In the genomic region with DNA sequence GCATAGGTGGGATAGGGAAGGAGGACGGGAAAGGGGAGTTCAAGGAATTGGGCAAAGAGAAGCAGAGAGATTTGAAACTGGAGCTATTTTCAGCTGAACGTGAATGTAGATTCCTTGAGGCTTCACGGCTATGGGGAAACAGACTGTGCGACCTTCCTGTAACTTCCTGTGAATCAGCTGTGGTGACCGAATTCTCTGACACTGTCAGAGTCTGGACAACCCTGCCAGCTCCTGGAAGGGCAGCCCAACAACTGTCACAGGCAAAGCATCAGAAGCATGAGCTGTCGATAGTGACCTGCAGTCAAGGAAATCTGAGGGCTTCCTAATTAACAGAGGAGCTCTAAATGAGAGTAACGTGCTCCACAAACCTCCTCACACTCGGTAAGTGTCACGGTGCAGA, we compare ENCODE assay signal across 15 mouse cellular contexts.
DNase-seq lines count a peak whose midpoint lies in the region; ATAC-seq lines count a peak whose summit lies in the region.
"Had no signal": no experiment of that assay in that cellular context is flagged by ENCODE, and none has a peak within 500 bp of the region (broad histone marks: within the 10 kb centered on the region; RNA-seq: fewer than 3 reads in every experiment).

No protein-coding gene starts in this region.

- DNase-seq in heart, adult 11 months: no peak
- peak; percentile 76 for DNase-seq in adrenal gland, adult 2 months
- DNase-seq in forebrain, embryonic 11.5 days (ENCODE audit: low spot score): peak; percentile 45
- DNase-seq in liver, embryonic 13.5 days: no peak
- DNase-seq in gastrocnemius, adult 8-10 months (ENCODE audit: low spot score in 2 of 2): no peak
- DNase-seq in layer of hippocampus, postnatal 36 days: no peak
- DNase-seq in right cerebral cortex, postnatal 14 days: no peak
- DNase-seq: cerebellum, adult 18-20 months; kidney, adult 18-20 months; lung, postnatal 14 days had no signal

- H3K27me3 ChIP-seq in heart, embryonic 12.5 days (replicated peaks): no peaks in the 10 kb centered on the region
- H3K27me3 ChIP-seq in forebrain, embryonic 11.5 days (ENCODE audit: control insufficient read depth, insufficient read depth, low read length): no peaks in the 10 kb centered on the region
- no peaks in the 10 kb centered on the region for H3K27me3 ChIP-seq in liver, embryonic 13.5 days
- H3K27me3 ChIP-seq: embryonic facial prominence, embryonic 15.5 days; limb, embryonic 12.5 days; midbrain, embryonic 13.5 days; neural tube, embryonic 13.5 days had no signal

- 0 out of 2 replicates have a peak, but pooled peaks cover 3% of the 10 kb centered on the region for H3K36me3 ChIP-seq in heart, embryonic 12.5 days
- H3K36me3 ChIP-seq in forebrain, embryonic 11.5 days (ENCODE audit: control insufficient read depth, insufficient read depth, low read length): peaks cover 3% of the 10 kb centered on the region; the same call in 1 of the 2 replicates
- peaks cover 75% of the 10 kb centered on the region for H3K36me3 ChIP-seq in liver, embryonic 13.5 days
- H3K36me3 ChIP-seq: neural tube, embryonic 13.5 days had no signal

- H3K4me1 ChIP-seq in heart, embryonic 12.5 days (replicated peaks): peaks cover 40% of the 10 kb centered on the region
- no peaks in the 10 kb centered on the region for H3K4me1 ChIP-seq in forebrain, embryonic 11.5 days (replicated peaks; ENCODE audit: control insufficient read depth, insufficient read depth, low read length)
- peaks cover 90% of the 10 kb centered on the region for H3K4me1 ChIP-seq in liver, embryonic 13.5 days (replicated peaks)

- no peak overlapping the region for H3K4me2 ChIP-seq in heart, embryonic 12.5 days
- no peak overlapping the region for H3K4me2 ChIP-seq in forebrain, embryonic 11.5 days (ENCODE audit: low read depth, low read length, severe bottlenecking)
- no peak overlapping the region for H3K4me2 ChIP-seq in liver, embryonic 13.5 days
- H3K4me2 ChIP-seq: embryonic facial prominence, embryonic 15.5 days; limb, embryonic 12.5 days; midbrain, embryonic 13.5 days; neural tube, embryonic 13.5 days had no signal

- H3K27ac ChIP-seq in heart, embryonic 12.5 days (ENCODE audit: poor library complexity, severe bottlenecking): peak overlapping the region; percentile 39; the same call in 1 of the 2 replicates
- H3K27ac ChIP-seq in forebrain, embryonic 11.5 days (ENCODE audit: low read depth, low read length): no peak overlapping the region
- H3K27ac ChIP-seq in liver, embryonic 13.5 days: peak overlapping the region; percentile 66
- H3K27ac ChIP-seq: embryonic facial prominence, embryonic 15.5 days; neural tube, embryonic 13.5 days had no signal

- no peaks in the 10 kb centered on the region for H3K9me3 ChIP-seq in heart, embryonic 12.5 days (replicated peaks)
- H3K9me3 ChIP-seq in forebrain, embryonic 11.5 days (ENCODE audit: control insufficient read depth, low read length): no peaks in the 10 kb centered on the region
- H3K9me3 ChIP-seq in liver, embryonic 13.5 days (replicated peaks): peaks cover 6% of the 10 kb centered on the region; the same call in 1 of the 2 replicates
- H3K9me3 ChIP-seq: embryonic facial prominence, embryonic 15.5 days; limb, embryonic 12.5 days; midbrain, embryonic 13.5 days; neural tube, embryonic 13.5 days had no signal

- H3K4me3 ChIP-seq in heart, embryonic 12.5 days: no peak overlapping the region
- H3K4me3 ChIP-seq in forebrain, embryonic 11.5 days (ENCODE audit: low read depth, low read length): no peak overlapping the region
- H3K4me3 ChIP-seq in liver, embryonic 13.5 days (replicated peaks): no peak overlapping the region
- H3K4me3 ChIP-seq: embryonic facial prominence, embryonic 15.5 days; limb, embryonic 12.5 days; midbrain, embryonic 13.5 days; neural tube, embryonic 13.5 days had no signal

- ATAC-seq in heart, embryonic 12.5 days (ENCODE audit: insufficient number of reproducible peaks, low FRiP score): no peak
- ATAC-seq in forebrain, embryonic 11.5 days (replicated peaks; ENCODE audit: low FRiP score): no peak
- no peak for ATAC-seq in liver, embryonic 13.5 days (ENCODE audit: low read depth)
- ATAC-seq: midbrain, embryonic 13.5 days had no signal

- WGBS in heart, embryonic 12.5 days: 33% methylated on average over 9 of the region's 9 CpGs
- 57% methylated on average over 9 of the region's 9 CpGs for WGBS in forebrain, embryonic 11.5 days
- WGBS in liver, embryonic 13.5 days (ENCODE audit: insufficient replicate concordance): 49% methylated on average over 9 of the region's 9 CpGs

- no peak overlapping the region for H3K9ac ChIP-seq in heart, embryonic 12.5 days
- H3K9ac ChIP-seq in forebrain, embryonic 11.5 days (ENCODE audit: low read length): no peak overlapping the region
- H3K9ac ChIP-seq in liver, embryonic 13.5 days: no peak overlapping the region
- H3K9ac ChIP-seq: embryonic facial prominence, embryonic 15.5 days; limb, embryonic 12.5 days; midbrain, embryonic 13.5 days; neural tube, embryonic 13.5 days had no signal

Comparison
In these comparisons a context has a peak if more than half of its experiments do, and no peak if none do; other contexts are left out.
1. DNase-seq: peak in adrenal gland, adult 2 months (single experiment) and forebrain, embryonic 11.5 days (single experiment); none in heart, adult 11 months (single experiment), liver, embryonic 13.5 days (single experiment), gastrocnemius, adult 8-10 months (0 of 2), layer of hippocampus, postnatal 36 days (0 of 2) and right cerebral cortex, postnatal 14 days (single experiment).